Mouse (Mus musculus): ENCODE results near the gene Nme9. TPM values are rescaled to one million over a fixed set of nuclear protein-coding genes. Genes with fewer than 3 reads are reported as not detected.
A peak's percentile ranks its signal among the peaks of the same experiment; 100 is the strongest.

The Nme9 gene
- polyA plus RNA-seq, 1 experiment from 2014 or later = not detected

DNA sequence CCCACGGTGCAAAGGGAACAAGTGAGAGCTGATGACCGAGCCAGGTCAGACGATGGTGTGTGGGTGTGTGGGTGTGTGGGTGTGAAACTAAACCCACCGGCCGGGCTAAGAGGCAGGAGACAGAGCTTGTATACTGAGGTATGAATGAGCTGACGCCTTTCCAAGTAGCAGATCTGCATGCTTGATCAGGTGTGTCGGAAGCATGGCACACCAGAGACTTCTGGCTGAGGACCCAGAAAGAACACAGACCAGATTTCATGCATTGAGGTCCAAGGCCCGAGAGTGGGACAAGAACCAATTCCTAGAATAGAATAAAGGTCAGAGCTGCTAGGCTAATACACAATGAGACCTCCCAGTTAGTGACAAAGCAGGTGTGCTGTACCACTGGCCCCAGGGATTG, 12.2 kb upstream of the Nme9 start:
- Histone ChIP-seq H3K4me3 (no peak overlapping the region), H3K4me1 (peaks cover 24% of the 10 kb centered on the region), H3K27ac (replicated peaks) (no peak overlapping the region), H3K27me3 (replicated peaks; ENCODE audit: low read depth, poor library complexity, severe bottlenecking) (peaks cover 50% of the 10 kb centered on the region), H3K36me3 (replicated peaks) (no peaks in the 10 kb centered on the region), H3K9me3 (no peaks in the 10 kb centered on the region)
- DNase-seq (ENCODE audit: low spot score) = no peak
- 78% methylated on average over 8 of the region's 8 CpGs for WGBS

DNA sequence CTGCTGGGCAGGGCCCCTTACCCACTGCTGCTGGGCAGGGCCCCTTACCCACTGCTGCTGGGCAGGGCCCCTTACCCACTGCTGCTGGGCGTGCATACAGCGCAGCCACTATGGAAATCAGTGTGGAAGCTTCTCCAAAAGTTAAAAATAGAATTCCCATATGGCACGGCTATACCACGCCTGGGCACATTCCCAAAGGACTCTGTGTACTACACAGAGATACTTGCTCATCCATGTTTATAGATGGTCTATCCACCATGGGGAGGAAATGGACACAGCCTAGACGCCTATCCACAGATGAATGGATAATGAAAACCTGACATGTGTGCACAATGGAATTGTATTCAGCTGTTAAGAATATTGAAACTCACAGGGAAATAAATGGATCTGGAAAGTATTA, 10.3 kb upstream of the Nme9 start:
- 82% methylated on average over 5 of the region's 5 CpGs for WGBS
- Histone ChIP-seq H3K9me3 (no peaks in the 10 kb centered on the region), H3K36me3 (replicated peaks) (no peaks in the 10 kb centered on the region), H3K27ac (replicated peaks) (no peak overlapping the region), H3K4me1 (peaks cover 5% of the 10 kb centered on the region; the same call in 1 of the 2 replicates), H3K27me3 (replicated peaks; ENCODE audit: low read depth, poor library complexity, severe bottlenecking) (peaks cover 32% of the 10 kb centered on the region), H3K4me3 (no peak overlapping the region)
- no peak for DNase-seq (ENCODE audit: low spot score)

DNA sequence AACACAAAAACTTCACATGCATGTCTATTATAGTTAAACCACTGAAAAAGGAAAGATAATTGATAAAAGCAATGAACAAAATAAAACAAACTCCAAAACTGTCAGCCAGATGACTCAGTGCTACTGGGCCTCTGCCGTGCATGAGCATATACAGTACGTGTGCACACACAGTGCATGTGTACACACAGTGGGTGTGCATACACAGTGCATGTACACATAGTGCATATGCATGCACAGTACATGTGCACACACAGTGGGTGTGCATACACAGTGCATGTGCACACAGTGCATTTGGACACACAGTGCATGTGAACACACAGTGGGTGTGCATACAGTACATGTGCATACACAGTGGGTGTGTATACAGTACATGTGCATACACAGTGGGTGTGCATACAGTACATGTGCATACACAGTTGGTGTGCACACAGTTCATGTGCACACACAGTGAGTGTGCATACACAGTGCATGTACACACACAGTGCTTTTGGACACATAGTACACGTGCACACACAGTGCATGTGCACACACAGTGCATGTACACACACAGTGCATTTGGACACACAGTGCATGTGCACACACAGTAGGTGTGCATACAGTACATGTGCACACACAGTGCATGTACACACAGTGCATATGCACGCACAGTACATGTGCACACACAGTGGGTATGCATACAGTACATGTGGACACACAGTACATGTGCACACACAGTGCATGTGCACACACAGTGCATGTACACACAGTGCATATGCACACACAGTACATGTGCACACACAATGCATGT, 9.4 kb upstream of the Nme9 start:
- H3K4me1 ChIP-seq = peaks cover 4% of the 10 kb centered on the region; the same call in 1 of the 2 replicates
- no peaks in the 10 kb centered on the region for H3K9me3 ChIP-seq
- peaks cover 28% of the 10 kb centered on the region for H3K27me3 ChIP-seq (replicated peaks; ENCODE audit: low read depth, poor library complexity, severe bottlenecking)
- WGBS = 92% methylated on average over 4 of the region's 4 CpGs
- DNase-seq (ENCODE audit: low spot score) = no peak
- no peak overlapping the region for H3K27ac ChIP-seq (replicated peaks)
- no peak overlapping the region for H3K4me3 ChIP-seq
- H3K36me3 ChIP-seq (replicated peaks) = no peaks in the 10 kb centered on the region

DNA sequence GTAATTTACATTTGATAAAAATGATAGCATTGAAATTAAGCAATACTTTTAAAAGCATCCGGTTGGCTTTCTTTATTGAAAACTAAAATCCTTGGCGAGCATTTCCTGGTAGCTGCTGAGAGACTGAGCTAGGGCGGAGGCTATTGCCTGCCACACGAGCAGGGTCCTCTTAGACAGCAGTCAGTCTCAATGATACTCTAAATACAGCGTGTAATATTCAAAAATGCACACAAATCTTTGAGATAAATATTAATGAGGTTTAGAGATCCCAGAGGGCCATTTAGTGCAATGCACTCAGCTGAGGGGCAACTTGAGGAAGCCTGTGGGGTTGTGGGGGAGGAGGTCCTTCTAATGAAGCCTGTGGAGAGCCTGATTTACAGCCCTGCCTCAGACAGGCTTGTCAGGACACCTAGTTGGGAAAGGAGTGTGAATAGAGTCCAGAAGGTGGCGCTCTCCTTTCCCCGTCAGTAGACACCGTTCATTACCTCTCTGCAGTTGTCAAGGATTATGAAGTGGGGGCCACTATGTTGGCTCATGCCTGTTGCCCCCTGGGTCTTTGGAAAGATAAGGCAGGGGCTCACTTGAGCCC, 6.6 kb upstream of the Nme9 start:
- peak; percentile 16 for DNase-seq (ENCODE audit: low spot score)
- H3K36me3 ChIP-seq (replicated peaks) = no peaks in the 10 kb centered on the region
- H3K27ac ChIP-seq (replicated peaks) = no peak overlapping the region
- H3K4me1 ChIP-seq = no peaks in the 10 kb centered on the region
- WGBS = 42% methylated on average over 8 of the region's 8 CpGs
- H3K9me3 ChIP-seq = no peaks in the 10 kb centered on the region
- H3K27me3 ChIP-seq (replicated peaks; ENCODE audit: low read depth, poor library complexity, severe bottlenecking) = no peaks in the 10 kb centered on the region
- no peak overlapping the region for H3K4me3 ChIP-seq

DNA sequence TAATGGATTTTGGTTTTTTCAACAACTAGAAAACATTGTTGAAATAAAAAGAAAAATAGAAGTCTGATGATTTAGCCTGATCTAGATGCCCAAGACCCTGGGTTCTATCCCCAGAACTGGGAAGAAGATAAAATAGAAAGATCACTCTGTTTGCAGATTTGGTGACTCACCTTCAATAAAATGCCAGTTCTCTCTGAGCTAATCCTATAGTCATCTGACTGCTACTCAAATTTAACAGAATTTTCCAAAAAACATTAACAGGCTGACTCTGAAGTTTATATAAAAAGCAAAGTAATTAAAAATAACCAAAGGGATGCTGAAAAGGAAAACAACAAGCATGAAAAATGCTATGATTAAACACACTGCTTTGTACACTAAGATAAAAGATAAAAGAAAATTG, 5.0 kb upstream of the Nme9 start:
- no peak for DNase-seq (ENCODE audit: low spot score)
- Histone ChIP-seq H3K4me1 (peaks cover 3% of the 10 kb centered on the region; the same call in 1 of the 2 replicates), H3K9me3 (no peaks in the 10 kb centered on the region), H3K36me3 (replicated peaks) (no peaks in the 10 kb centered on the region), H3K4me3 (no peak overlapping the region), H3K27ac (replicated peaks) (no peak overlapping the region), H3K27me3 (replicated peaks; ENCODE audit: low read depth, poor library complexity, severe bottlenecking) (peaks cover 8% of the 10 kb centered on the region)

DNA sequence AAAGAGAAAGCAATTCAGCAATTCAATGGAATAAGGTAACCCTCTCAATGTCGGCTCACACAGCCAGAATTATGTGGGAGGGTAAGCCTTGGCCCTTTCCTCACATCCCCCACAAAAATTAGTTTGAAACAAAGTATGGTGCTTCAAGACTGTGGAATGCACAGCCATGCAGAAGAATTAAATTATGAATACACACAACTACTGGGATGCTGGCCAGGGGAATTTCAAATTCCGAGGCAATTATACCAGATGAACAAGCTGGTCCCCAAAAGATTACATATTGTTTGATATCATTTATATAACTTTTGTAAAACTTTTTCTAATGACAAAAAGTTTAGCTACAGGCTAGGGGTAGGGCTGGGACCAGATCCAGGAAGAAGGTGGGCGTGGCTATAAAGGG, 4.0 kb upstream of the Nme9 start:
- Histone ChIP-seq H3K27ac (replicated peaks) (no peak overlapping the region), H3K27me3 (replicated peaks; ENCODE audit: low read depth, poor library complexity, severe bottlenecking) (peaks cover 19% of the 10 kb centered on the region), H3K36me3 (replicated peaks) (no peaks in the 10 kb centered on the region), H3K9me3 (no peaks in the 10 kb centered on the region), H3K4me3 (no peak overlapping the region), H3K4me1 (peaks cover 7% of the 10 kb centered on the region; the same call in 1 of the 2 replicates)
- no peak for DNase-seq (ENCODE audit: low spot score)
- WGBS = 87% methylated on average over 3 of the region's 3 CpGs

DNA sequence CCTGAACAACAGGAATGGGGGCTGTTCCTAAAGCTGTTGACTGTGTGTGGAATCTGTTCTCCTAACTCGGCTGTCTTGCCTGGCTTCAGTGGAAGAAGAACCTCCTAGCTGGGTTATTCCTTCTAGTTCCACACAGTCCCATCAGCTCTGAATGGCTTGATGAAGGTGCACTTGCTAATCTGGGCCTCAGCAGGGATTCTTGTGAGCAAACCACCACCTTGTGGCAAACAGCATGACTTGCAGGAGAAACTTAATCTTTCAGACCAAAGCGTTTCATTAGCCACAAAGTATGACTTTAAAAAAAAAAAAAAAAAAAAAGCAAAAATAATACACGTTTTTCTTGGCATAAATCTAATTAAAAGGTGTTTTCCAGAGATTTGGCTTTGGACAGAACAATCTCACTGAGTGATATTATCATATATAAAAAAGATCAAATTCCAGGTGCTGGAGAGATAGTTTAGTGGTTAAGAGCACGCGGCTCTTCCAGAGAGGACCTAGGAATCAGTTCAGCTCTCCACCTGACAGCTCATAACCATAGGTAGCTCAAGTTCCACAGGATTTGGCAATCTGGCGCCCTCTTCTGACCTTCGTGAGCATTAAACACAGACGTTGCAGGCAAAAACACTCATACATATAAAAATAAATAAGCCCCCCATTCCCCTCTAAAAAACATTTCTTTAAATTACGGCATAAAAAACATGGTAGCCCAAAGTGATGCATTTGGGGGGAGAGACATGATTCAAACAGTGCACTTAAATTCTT, 1.2 kb upstream of the Nme9 start:
- Histone ChIP-seq H3K4me3 (no peak overlapping the region), H3K27me3 (replicated peaks; ENCODE audit: low read depth, poor library complexity, severe bottlenecking) (peaks cover 26% of the 10 kb centered on the region), H3K9me3 (no peaks in the 10 kb centered on the region), H3K4me1 (peaks cover 7% of the 10 kb centered on the region; the same call in 1 of the 2 replicates), H3K36me3 (replicated peaks) (no peaks in the 10 kb centered on the region), H3K27ac (replicated peaks) (no peak overlapping the region)
- DNase-seq (ENCODE audit: low spot score) = no peak
- 42% methylated on average over 9 of the region's 9 CpGs for WGBS

DNA sequence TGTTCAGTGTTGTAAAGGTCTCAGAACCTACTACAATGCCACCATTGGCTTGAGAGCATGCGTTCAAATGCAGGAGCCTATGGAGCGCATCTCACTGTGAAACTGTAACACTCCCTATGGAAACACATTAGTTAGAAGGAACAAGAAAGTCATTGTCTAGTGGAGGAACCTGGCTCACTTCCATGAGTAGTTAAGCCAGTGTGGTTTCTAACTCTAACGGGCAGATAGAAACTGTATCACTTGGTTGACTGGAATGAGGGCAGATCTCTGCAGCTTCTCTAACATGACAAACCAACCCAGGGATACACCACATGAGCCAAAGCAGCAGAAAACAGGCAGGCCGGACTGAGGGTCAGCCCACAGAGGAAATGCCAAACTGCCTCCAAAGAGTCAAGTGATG, 2.9 kb downstream of the Nme9 start:
- Histone ChIP-seq H3K4me1 (peaks cover 7% of the 10 kb centered on the region; the same call in 1 of the 2 replicates), H3K9me3 (no peaks in the 10 kb centered on the region), H3K36me3 (replicated peaks) (no peaks in the 10 kb centered on the region), H3K4me3 (no peak overlapping the region), H3K27ac (replicated peaks) (no peak overlapping the region), H3K27me3 (replicated peaks; ENCODE audit: low read depth, poor library complexity, severe bottlenecking) (peaks cover 26% of the 10 kb centered on the region)
- 81% methylated on average over 4 of the region's 4 CpGs for WGBS
- no peak for DNase-seq (ENCODE audit: low spot score)

DNA sequence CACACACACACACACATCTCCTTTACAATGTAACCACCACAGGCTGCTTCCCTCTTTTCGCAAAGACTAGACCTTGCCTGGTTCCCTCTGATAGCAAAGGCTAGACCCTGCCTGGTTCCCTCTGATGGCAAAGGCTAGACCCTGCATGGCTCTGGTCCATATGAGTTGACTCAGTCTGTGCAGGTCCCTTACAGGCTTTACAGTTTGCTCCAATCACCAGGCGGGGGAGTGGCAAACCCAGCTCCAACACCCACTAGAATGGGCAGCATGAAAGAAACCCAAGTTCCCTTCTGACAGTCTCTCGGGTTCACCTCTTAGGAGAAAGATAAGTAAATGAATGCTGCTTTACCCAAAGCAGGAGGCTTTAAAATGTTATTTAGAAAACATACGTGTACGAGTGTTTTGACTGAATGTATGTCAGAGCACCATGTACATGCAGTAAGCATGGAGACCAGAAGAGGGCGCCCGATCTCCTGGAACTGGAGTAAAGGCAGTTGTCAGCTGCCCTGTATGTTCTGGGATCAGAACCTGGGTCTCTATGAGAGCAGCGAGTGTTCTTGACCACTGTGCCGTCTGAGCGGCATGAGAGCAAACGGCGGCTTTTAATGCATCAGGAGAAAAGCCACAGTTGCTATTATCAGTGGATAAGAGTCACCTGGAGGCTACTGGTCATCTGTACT, 7.4 kb downstream of the Nme9 start:
- H3K9me3 ChIP-seq = no peaks in the 10 kb centered on the region

DNA sequence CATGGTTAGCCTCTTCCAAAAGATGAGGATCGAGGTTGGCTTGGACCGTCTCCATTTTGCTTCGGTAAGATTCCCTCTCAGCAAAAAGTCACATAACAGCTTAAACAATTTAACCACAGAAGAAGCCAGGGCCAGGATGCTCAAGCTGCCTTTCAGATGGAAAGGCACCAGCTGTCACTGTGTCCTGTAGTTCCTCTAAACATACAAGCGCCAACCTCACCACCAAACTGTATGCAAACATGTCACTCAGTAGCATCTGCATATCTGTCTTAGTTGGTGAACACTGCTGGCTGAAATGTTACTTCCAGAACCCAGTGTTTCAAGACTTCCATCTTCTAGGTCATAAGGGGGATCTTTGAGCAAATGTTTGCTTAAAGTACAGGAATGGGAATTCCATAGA, 8.5 kb downstream of the Nme9 start:
- H3K4me1 ChIP-seq = 0 out of 2 replicates have a peak, but pooled peaks cover 3% of the 10 kb centered on the region
- no peak for DNase-seq (ENCODE audit: low spot score)
- H3K9me3 ChIP-seq = no peaks in the 10 kb centered on the region
- 94% methylated on average over 4 of the region's 4 CpGs for WGBS
- H3K36me3 ChIP-seq (replicated peaks) = no peaks in the 10 kb centered on the region
- H3K27me3 ChIP-seq (replicated peaks; ENCODE audit: low read depth, poor library complexity, severe bottlenecking) = no peaks in the 10 kb centered on the region
- no peak overlapping the region for H3K27ac ChIP-seq (replicated peaks)
- H3K4me3 ChIP-seq = no peak overlapping the region

More for the DNA sequence above, 7.4 kb downstream of the Nme9 start:
- DNase-seq (ENCODE audit: low spot score) = peak; percentile 65
- WGBS = 46% methylated on average over 12 of the region's 12 CpGs
- Histone ChIP-seq H3K27me3 (replicated peaks; ENCODE audit: low read depth, poor library complexity, severe bottlenecking) (no peaks in the 10 kb centered on the region), H3K4me3 (no peak overlapping the region), H3K36me3 (replicated peaks) (no peaks in the 10 kb centered on the region), H3K4me1 (0 out of 2 replicates have a peak, but pooled peaks cover 3% of the 10 kb centered on the region), H3K27ac (replicated peaks) (no peak overlapping the region)

DNA sequence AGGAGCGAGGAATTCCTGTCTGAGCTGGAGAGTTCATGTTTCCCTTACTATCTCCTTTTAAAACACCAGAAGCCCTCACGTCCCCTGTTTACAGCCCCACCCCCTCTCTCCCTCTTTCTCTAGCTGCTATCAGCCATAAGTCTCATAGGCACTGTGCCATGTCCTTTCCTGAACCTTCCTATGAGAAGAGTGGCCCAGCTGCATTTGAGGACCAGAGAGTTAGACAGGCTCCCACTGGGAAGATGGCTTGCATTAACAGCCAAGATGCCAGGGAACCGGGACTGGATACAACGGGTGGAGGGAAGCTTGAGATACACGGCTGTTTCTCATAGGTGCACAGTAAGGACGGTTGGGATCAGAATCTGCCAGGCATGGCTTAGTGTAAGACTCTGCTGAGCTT, 13.6 kb downstream of the Nme9 start:
- Histone ChIP-seq H3K9me3 (no peaks in the 10 kb centered on the region), H3K4me1 (0 out of 2 replicates have a peak, but pooled peaks cover 6% of the 10 kb centered on the region), H3K36me3 (replicated peaks) (no peaks in the 10 kb centered on the region), H3K27me3 (replicated peaks; ENCODE audit: low read depth, poor library complexity, severe bottlenecking) (no peaks in the 10 kb centered on the region), H3K4me3 (no peak overlapping the region), H3K27ac (replicated peaks) (no peak overlapping the region)
- no peak for DNase-seq (ENCODE audit: low spot score)
- 89% methylated on average over 6 of the region's 6 CpGs for WGBS

DNA sequence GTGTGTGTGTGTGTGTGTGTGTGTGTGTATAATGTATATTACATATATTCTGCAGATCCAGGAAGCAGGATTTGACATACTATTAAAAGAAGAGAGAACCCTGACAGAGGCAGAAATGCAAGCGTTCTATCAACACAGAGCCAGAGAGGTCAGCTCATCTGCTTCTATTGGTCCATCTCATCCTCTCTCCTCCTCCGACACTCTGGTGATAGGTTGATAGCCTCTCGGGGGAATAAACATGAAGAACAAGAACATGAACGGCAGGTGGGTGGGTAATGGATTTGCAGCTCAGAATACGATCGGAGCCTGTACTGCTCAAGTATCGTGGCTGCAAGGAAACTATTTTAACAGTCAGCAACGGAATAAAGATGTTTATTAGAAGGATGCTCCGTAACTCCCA, 17.3 kb downstream of the Nme9 start:
- H3K27me3 ChIP-seq (replicated peaks; ENCODE audit: low read depth, poor library complexity, severe bottlenecking) = no peaks in the 10 kb centered on the region
- H3K4me3 ChIP-seq = no peak overlapping the region
- H3K9me3 ChIP-seq = no peaks in the 10 kb centered on the region
- WGBS = 88% methylated on average over 9 of the region's 9 CpGs
- no peak for DNase-seq (ENCODE audit: low spot score)
- 0 out of 2 replicates have a peak, but pooled peaks cover 3% of the 10 kb centered on the region for H3K4me1 ChIP-seq
- no peaks in the 10 kb centered on the region for H3K36me3 ChIP-seq (replicated peaks)
- H3K27ac ChIP-seq (replicated peaks) = no peak overlapping the region
